Mouse (Mus musculus) intestine, embryonic 14.5 days (tissue): ENCODE measurements around the gene Gsta1. TPM values are rescaled to one million over a fixed set of nuclear protein-coding genes. Genes with fewer than 3 reads are reported as not detected.
A peak's percentile ranks its signal among the peaks of the same experiment; 100 is the strongest.
"Not testable (repeated sequence)": the region's sequence is repeated elsewhere in the genome, so short reads cannot be mapped to it uniquely, and the experiment has no call there.

Source experiments
- ATAC-seq: fragments of 200-750 bp; cut with Nextera tagmentation; replicated peaks from 2 replicates; pipeline ENCODE4 v1.8.0; 2017; ENCODE audit warnings: low read depth, moderate number of reproducible peaks, moderate TSS enrichment, moderate library complexity; ENCODE audit not compliant: low FRiP score, low TSS enrichment
- DNase-seq: peaks from one replicate; pipeline ENCODE4 v3.0.0-alpha.2; 2018; ENCODE audit warnings: low spot score
- H3K27ac ChIP-seq: fragments of 300-500 bp; sonication (generic); 2 replicates; pipeline ENCODE4 v1.5.1; 2014; ENCODE audit warnings: low read depth, mild to moderate bottlenecking, control low read depth
- H3K27me3 ChIP-seq: fragments of 300-500 bp; sonication (generic); replicated peaks from 2 replicates; pipeline ENCODE4 v1.6.1; 2014; ENCODE audit warnings: low read length, control low read depth; ENCODE audit not compliant: control insufficient read depth, insufficient read depth
- H3K36me3 ChIP-seq: fragments of 300-500 bp; sonication (generic); 2 replicates; pipeline ENCODE4 v1.6.1; 2014; ENCODE audit warnings: low read length, control low read depth; ENCODE audit not compliant: control insufficient read depth, insufficient read depth
- H3K4me1 ChIP-seq: fragments of 300-500 bp; sonication (generic); replicated peaks from 2 replicates; pipeline ENCODE4 v1.6.1; 2014; ENCODE audit warnings: low read length, control low read depth, mixed read lengths; ENCODE audit not compliant: control insufficient read depth, insufficient read depth
- H3K4me2 ChIP-seq: fragments of 300-500 bp; sonication (generic); 2 replicates; pipeline ENCODE4 v1.6.1; 2014; ENCODE audit warnings: low read length
- H3K4me3 ChIP-seq: fragments of 300-500 bp; sonication (generic); 2 replicates; pipeline ENCODE4 v1.5.1; 2014; ENCODE audit warnings: low read depth, low read length, control low read depth, mixed read lengths
- H3K9ac ChIP-seq: fragments of 300-500 bp; sonication (generic); 2 replicates; pipeline ENCODE4 v1.6.1; 2014; ENCODE audit warnings: mild to moderate bottlenecking, low read length
- H3K9me3 ChIP-seq: fragments of 300-500 bp; sonication (generic); 2 replicates; pipeline ENCODE4 v1.6.1; 2016; ENCODE audit warnings: low read length, control low read depth; ENCODE audit not compliant: control insufficient read depth
- WGBS: fragments of 180-500 bp; shearing (Covaris S2); extraction: QIAGEN DNeasy Blood & Tissue Kit; methylation state at CpG from one replicate; pipeline ENCODE4 v1.1.7; 2014; 5-methylcytosine and 5-hydroxymethylcytosine counted together
- polyA plus RNA-seq: library from polyadenylated mRNA; unstranded; fragments of >200 nt; fragmentation: Nextera tagmentation; extraction: Ambion mirVana; gene quantifications from 2 replicates; pipeline ENCODE4 v1.2.1, GENCODE M21; 2014

Gsta1 gene
- 1.2 and 3.1 TPM in 2 replicates for polyA plus RNA-seq

GRCm38 (mm10) chr9:78230461-78230860 is at the start of gene Gsta1:
Gene Gsta1, plus strand, starts transcription at chr9:78230656.
- not testable (repeated sequence) for H3K36me3 ChIP-seq, ATAC-seq
- DNase-seq, result peak; percentile 29

GRCm38 (mm10) chr9:78182474-78182873 is 48.0 kb upstream of the Gsta1 start, which contains the start of gene Gsta4:
Gene Gsta4, plus strand, starts transcription at chr9:78182774.
- not testable (repeated sequence) for H3K36me3 ChIP-seq, H3K27ac ChIP-seq, H3K9ac ChIP-seq, H3K4me3 ChIP-seq, H3K27me3 ChIP-seq, H3K4me2 ChIP-seq, DNase-seq, ATAC-seq, H3K4me1 ChIP-seq, H3K9me3 ChIP-seq
- WGBS, result 97% methylated on average over 4 of the region's 7 CpGs

More at GRCm38 (mm10) chr9:78230461-78230860, at the start of gene Gsta1:
- not testable (repeated sequence) for H3K4me1 ChIP-seq, H3K4me3 ChIP-seq, H3K9me3 ChIP-seq, H3K9ac ChIP-seq, H3K27ac ChIP-seq, H3K4me2 ChIP-seq, H3K27me3 ChIP-seq
- 67% methylated on average over 2 of the region's 3 CpGs for WGBS

GRCm38 (mm10) chr9:78185686-78186085 is 44.8 kb upstream of the Gsta1 start:
- Histone ChIP-seq H3K4me1 (peaks cover 5% of the 10 kb centered on the region; the same call in 1 of the 2 replicates), H3K4me2 (no peak overlapping the region), H3K27ac (no peak overlapping the region), H3K4me3 (no peak overlapping the region), H3K27me3 (no peaks in the 10 kb centered on the region), H3K9me3 (no peaks in the 10 kb centered on the region), H3K9ac (no peak overlapping the region), H3K36me3 (no peaks in the 10 kb centered on the region)
- ATAC-seq (no peak), DNase-seq (no peak)
- WGBS, result 86% methylated on average over 9 of the region's 9 CpGs

DNA sequence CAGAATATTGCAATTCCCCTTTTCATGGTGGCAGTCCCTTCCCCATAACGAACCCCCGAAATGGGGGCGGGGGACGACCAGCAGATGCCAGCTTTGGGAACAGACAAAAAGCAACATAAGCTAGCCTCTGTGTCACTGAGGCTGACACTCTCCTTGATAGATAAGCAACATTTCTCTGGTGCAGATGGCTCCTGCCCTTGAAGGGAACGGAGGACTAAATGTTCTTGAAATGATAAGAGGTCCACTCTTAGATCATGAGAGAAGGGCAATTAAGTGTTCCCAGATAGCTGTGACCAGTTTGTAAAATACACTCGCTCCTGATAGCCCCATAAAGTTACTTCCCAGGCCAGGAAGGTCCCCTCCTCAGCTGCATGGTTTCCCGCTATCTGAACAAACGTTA is 41.5 kb upstream of the Gsta1 start:
- 67% methylated on average over 8 of the region's 8 CpGs for WGBS
- no peak overlapping the region for H3K27ac ChIP-seq
- H3K36me3 ChIP-seq, result no peaks in the 10 kb centered on the region
- H3K9ac ChIP-seq, result no peak overlapping the region
- peaks cover 14% of the 10 kb centered on the region; the same call in 1 of the 2 replicates for H3K4me1 ChIP-seq
- ATAC-seq (no peak), DNase-seq (no peak)
- H3K4me2 ChIP-seq, result no peak overlapping the region
- H3K27me3 ChIP-seq, result no peaks in the 10 kb centered on the region
- no peak overlapping the region for H3K4me3 ChIP-seq
- H3K9me3 ChIP-seq, result no peaks in the 10 kb centered on the region

DNA sequence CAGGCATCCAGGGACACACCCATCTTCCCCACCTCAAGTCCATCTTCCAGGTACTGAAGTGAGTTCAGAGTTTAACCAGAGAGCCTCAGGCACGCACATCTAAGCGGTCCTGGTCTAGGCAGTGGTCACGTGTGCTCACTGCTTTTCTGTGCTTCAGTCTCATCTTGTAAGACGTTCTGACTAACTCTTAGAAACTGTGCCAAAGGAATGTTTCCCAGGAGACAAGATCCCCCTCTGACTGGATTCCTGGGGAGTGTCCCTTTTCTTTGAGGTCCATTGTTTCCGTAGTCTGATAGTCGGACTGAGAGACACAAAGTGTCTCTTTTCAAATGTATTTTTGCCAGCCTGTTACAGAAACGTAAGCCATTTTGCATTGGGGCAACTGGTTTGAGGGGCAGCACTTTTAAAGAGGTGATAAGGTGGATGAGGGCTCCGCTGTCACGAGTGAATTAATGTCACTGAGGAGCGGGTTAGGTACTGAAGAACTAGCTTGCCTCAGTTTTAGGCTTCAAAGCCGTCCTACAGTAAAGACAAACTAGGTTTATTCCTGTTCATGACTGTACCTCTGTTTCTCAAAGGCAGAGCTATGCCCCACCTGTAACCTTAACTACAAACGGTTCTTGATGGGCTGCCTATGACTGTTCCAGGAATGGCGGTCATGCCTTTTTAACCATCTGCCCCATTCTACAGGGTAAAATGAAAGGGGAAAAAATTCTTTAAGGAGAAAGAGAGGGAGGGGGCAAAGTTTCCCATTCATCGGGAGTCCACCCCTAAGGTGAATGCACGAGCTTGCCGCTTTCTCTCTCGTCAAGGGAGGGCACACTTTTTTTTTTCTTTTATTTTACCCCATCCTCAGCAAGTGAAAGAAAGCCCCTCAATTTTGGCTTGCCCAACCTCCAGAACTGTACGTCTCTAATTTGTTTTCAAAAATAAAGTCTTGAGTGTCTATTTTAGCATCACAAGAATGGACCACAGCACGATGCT is 39.5 kb upstream of the Gsta1 start:
- no peak for ATAC-seq
- 3% methylated on average over 19 of the region's 19 CpGs for WGBS
- H3K9ac ChIP-seq, result peak overlapping the region; percentile 22
- no peaks in the 10 kb centered on the region for H3K9me3 ChIP-seq
- peak overlapping the region; percentile 75 for H3K4me2 ChIP-seq
- H3K27me3 ChIP-seq, result no peaks in the 10 kb centered on the region
- no peak overlapping the region for H3K27ac ChIP-seq
- DNase-seq, result no peak
- H3K36me3 ChIP-seq, result no peaks in the 10 kb centered on the region
- peak overlapping the region; percentile 40 for H3K4me3 ChIP-seq
- H3K4me1 ChIP-seq, result peaks cover 14% of the 10 kb centered on the region; the same call in 1 of the 2 replicates

GRCm38 (mm10) chr9:78191736-78192135 is 38.7 kb upstream of the Gsta1 start:
- H3K4me3 ChIP-seq, result peak overlapping the region; percentile 40
- H3K4me2 ChIP-seq, result peak overlapping the region; percentile 75
- H3K9ac ChIP-seq, result peak overlapping the region; percentile 22
- H3K9me3 ChIP-seq, result no peaks in the 10 kb centered on the region
- H3K4me1 ChIP-seq, result peaks cover 14% of the 10 kb centered on the region; the same call in 1 of the 2 replicates
- no peaks in the 10 kb centered on the region for H3K27me3 ChIP-seq
- peak; percentile 58; the same call in 1 of the 2 replicates for ATAC-seq
- WGBS, result 1% methylated on average over 18 of the region's 18 CpGs
- DNase-seq, result peak; percentile 81
- H3K27ac ChIP-seq, result no peak overlapping the region
- H3K36me3 ChIP-seq, result no peaks in the 10 kb centered on the region

DNA sequence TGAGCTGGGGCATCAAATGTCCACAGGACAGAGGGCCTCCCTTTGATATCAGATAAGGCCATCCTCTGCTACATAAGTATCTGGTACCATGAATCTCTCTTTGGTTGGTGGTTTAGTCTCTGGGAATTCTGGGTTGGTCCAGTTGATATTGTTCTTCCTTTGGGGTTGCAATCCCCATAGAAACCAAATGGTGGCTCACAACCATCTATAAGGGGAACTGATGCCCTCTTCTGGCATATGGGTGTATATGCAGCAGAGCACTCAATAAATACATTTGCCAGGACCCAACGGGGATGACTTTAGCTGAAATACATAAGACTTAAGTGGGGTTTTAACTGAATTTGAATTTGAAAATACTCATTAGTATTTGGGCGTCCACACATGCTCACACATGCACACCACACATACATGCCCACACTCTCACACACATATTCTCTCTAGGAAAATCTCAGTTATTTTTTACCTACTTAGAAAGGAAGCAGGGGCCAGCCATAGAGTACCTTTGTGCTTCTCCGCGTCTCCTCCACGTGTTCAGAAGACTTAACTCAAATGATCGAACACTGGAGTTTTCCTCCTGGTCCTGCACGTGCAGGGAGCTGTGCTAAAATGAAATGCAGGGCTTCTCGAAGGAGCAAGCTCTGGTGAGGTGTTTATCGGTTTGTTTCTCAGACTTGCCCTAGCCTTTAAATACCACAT is 36.4 kb upstream of the Gsta1 start:
- Histone ChIP-seq H3K4me1 (peaks cover 14% of the 10 kb centered on the region; the same call in 1 of the 2 replicates), H3K9me3 (no peaks in the 10 kb centered on the region), H3K27ac (no peak overlapping the region), H3K27me3 (no peaks in the 10 kb centered on the region), H3K36me3 (no peaks in the 10 kb centered on the region), H3K4me3 (no peak overlapping the region), H3K4me2 (no peak overlapping the region), H3K9ac (no peak overlapping the region)
- 46% methylated on average over 9 of the region's 9 CpGs for WGBS
- DNase-seq, result no peak
- no peak for ATAC-seq

DNA sequence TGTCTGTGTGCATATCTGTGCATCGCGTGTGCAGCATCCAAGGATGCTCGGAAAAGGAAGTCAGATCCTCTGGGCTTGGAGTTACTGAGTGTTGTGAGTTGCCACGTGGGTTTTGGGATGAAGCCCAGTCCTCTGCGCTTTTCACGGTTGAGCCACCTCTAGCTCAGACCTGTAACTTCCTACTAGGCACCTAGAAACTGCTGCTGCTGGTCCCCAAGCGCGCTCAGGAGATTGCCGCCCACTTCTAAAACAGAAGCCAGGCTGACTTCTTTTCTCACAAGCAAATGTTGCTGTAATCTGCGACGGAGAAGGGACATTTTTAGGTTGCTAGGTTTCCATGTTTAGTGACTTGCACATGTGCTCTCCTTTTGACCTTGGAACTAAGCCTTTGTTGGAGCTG is 35.4 kb upstream of the Gsta1 start:
- no peak for ATAC-seq
- Histone ChIP-seq H3K4me1 (peaks cover 14% of the 10 kb centered on the region; the same call in 1 of the 2 replicates), H3K9me3 (no peaks in the 10 kb centered on the region), H3K4me2 (no peak overlapping the region), H3K27ac (no peak overlapping the region), H3K4me3 (no peak overlapping the region), H3K9ac (no peak overlapping the region), H3K36me3 (no peaks in the 10 kb centered on the region), H3K27me3 (no peaks in the 10 kb centered on the region)
- WGBS, result 82% methylated on average over 11 of the region's 11 CpGs
- no peak for DNase-seq
